Mouse (Mus musculus) WW6 (cell line): ENCODE data around the gene Nod1.
A peak's percentile ranks its signal among the peaks of the same experiment; 100 is the strongest.

Experiments
- DNase-seq: peaks from one replicate; pipeline ENCODE4 v3.0.0-alpha.2; 2013; ENCODE audit warnings: low read depth, low spot score

Nod1 gene

GRCm38 (mm10) chr6:54939631-54940030 is 32.8 kb downstream of the Nod1 start:
- no peak for DNase-seq

GRCm38 (mm10) chr6:54936496-54936895 is 35.9 kb downstream of the Nod1 start:
- DNase-seq, result no peak

- no peak for DNase-seq
Measured at GRCm38 (mm10) chr6:54934930-54935329, 37.5 kb downstream of the Nod1 start.

- DNase-seq, result no peak
Measured at GRCm38 (mm10) chr6:54934313-54934712, 38.1 kb downstream of the Nod1 start.

DNA sequence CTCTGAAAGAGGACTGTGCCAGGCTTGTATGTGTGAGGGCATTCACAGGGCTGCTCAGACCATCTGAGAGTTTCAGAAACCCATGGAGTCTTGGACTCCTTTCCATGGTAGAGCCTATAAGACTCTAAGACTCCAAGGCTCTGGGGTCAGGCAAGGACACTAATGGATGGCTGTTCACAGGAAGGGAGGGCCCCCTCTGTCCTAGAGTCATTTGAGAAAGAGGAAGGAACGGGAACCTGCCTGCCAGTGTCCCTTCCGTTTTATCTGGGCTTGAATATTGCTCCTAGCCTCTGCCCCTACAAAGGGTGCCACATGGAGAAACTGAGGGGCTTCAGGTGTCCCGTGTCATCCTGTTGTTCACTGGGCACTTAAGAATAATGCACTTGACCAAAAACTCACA is 38.5 kb downstream of the Nod1 start:
- DNase-seq, result no peak

- no peak for DNase-seq
Measured at GRCm38 (mm10) chr6:54933216-54933615, 39.2 kb downstream of the Nod1 start.

DNA sequence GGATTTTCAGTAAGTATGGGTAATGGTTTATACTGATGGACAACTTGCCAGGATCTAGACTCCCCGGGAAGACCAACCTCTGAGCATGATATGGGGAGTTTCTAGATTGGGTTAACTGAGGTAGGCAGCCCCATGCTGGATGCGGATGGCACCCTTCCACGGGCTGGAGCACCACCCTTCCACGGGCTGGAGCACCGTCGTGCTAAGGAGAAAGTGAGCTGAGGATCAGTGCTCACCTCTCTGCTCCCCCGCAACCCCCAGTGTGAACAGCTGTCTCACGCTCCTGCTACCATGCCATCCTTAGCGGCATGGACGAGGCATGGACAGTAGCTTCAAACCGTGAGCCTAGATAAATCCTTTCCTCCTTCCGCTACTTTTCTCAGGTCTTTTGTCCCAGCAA is 39.9 kb downstream of the Nod1 start:
- no peak for DNase-seq

- no peak for DNase-seq
Measured at GRCm38 (mm10) chr6:54931641-54932040, 40.8 kb downstream of the Nod1 start.

DNA sequence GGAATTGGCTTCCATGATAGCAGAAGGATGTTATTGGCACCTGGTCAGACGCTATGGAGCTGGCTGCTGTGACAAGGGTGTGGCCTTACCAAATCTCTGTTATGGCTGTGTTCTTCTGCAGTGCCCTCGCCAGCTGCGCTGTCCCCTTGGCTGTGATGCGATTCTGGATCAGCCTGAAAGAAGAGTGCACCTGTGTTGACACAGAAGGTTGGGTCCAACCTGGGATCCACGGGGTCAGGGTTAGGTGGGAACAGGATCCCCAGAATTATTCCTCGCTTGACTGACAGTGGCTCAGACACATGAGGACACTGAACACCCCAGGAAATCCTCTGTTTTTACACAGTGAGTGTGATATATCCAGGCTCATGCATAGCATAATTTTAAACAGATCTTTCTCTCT is 44.5 kb downstream of the Nod1 start:
- DNase-seq, result no peak

DNA sequence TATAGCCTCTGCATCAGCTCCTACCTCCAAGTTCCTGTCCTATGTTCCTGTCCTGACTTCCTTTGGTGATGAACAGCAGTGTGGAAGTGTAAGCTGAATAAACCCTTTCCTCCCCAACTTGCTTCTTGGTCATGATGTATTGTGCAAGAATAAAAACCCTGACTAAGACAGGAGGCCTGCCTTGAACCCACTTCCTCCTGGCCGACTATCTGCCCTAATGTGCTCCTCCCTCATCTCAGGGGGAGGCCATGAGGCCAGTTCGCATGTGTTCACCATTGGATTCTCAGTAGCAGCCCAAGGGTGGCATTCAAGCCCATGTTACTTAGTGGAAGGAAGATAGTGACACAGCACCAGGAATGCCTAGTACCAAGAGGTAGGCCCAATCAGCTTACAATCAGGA is 45.5 kb downstream of the Nod1 start:
- no peak for DNase-seq

DNA sequence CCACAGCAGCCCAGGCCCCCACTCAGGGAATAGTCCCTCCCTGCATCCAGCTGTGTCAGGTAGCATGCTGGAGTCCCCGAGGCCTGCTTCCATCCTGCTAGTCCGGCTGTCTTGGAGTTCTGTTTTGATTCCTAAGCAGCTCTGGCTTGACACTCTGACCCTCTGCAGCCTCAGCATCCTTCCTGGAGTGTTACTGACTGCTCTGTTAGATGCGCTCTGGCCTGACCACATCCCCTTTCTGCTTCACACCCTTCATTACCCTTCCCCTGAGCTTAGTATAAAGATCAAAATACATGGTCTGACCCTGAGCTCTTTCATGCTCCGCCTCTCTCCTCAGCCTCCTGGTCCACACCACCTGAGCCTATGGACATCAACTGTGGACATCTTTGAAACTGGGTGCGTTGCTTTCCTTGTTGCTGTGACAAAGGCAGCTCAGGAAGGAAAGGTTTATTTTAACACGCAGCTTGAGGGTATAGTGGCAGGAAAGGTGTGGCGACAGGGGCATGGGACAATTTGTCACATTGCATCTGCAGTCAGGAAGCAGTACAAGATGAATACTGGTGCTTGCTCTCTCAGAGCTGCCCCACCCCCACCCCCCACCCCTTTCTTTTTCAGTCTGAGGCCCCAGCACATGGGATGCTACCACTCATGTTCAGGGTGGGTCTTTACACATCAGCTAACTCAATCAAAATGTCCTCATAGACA is 46.5 kb downstream of the Nod1 start:
- no peak for DNase-seq

DNA sequence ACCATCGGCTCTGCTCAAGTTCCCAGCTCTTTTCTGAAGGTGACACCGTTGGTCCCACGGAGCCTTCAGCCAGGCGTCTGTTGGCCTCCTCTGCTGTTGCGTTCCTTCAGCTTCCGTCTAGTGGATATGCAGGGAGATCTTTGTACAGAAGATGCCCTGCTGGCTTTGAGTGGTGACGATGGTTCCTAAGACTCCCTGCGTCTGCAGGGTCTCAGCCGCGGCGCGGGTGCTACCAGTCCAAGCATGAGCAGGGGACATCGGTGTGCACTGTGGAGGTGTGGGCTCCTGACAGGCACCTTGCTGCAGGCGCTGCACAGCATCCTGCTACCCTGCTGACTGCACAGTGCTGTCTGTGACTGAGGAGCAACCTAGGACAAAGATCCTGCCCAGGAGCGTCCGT is 47.9 kb downstream of the Nod1 start:
- no peak for DNase-seq

GRCm38 (mm10) chr6:54918521-54918920 is 53.9 kb downstream of the Nod1 start:
- no peak for DNase-seq

DNA sequence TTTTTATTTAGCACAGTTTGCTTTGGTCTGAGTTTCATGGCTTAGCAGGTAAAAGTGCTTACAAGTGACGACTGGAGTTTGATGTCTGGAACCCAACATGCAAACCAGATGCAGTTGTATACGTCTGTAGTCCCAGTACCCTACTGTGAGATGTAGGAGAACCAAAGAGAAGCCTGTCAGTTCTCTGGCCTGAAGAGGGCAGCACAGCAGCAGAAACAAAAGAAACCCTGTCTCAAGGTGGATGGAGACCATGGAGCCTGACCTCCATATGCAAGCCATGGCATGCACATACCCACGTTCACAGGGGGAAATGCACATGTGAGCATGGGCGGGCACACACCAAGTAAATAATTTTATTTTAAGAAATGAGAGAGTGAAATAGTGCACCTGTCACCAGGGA is 54.9 kb downstream of the Nod1 start:
- DNase-seq, result peak; percentile 48

DNA sequence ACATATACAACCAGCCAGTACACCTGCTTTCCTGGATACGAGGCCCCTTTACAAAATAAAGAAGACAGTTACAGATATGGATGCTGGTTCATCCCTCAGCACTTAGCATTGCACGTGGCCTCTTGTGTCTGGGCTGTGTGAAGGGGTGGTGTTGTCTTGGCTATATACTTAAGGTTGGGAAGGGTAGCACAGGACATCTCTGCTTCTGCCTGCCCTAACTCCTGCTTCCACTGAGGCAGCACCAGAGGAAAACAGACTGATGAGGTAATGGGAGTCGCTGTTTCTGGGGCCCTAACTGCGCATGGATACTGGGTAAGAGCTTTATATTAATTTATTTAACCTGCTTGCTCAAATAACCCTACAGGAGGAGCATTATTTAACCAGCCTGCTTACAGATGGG is 55.5 kb downstream of the Nod1 start:
- no peak for DNase-seq

- no peak for DNase-seq
Measured at GRCm38 (mm10) chr6:54916163-54916562, 56.2 kb downstream of the Nod1 start.

GRCm38 (mm10) chr6:54914977-54915376 is 57.4 kb downstream of the Nod1 start:
- no peak for DNase-seq

DNA sequence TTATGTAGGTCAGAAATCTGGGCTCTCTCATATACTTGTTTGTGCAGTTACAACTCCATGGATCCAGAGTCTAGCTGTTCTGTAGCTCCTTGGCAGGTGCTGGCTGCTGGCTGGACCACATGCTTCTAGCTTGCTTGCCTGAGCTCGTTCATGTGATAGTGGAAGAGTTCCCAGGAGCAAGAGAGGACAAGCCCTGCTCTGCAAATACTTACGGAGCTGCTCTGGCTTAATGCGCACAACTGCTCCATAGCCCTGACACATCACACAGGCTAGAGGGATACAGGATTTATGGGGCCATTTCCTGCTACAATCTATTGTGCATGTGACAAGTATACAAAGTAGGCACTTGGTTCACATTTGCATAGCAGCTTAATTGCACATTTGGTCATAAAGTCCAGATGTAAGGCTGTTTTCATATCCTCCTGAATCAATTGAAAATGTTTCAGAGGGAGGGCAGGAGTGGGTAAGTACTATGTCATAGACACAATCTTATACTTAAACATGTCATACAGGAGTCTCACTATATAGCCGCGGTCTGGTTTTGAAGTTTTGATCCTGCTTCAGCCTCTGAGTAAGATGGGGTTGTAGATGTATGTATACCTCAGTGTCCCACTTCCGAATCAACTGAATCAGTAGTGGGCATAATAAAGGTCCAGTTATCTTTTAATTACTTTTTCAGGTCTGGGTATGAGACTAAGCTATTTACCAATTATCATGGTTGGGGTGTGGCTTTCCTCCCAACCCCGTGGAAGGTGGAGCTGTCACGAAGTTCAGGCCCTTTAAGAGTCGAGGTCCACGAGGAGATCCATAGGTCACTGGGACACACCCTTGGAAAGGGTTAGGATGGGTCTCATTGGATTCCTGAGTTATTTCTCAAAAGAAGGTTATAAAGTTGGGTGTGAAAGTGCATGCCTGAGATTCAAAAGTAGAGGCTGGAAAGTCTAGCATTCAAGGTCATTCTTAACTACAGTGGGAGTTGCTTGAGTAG is 66.1 kb downstream of the Nod1 start:
- DNase-seq, result no peak

- DNase-seq, result no peak
Measured at GRCm38 (mm10) chr6:54902547-54902946, 69.9 kb downstream of the Nod1 start.

- DNase-seq, result no peak
Measured at GRCm38 (mm10) chr6:54900256-54900655, 72.2 kb downstream of the Nod1 start.

- no peak for DNase-seq
Measured at GRCm38 (mm10) chr6:54891384-54891783, 81.0 kb downstream of the Nod1 start.

DNA sequence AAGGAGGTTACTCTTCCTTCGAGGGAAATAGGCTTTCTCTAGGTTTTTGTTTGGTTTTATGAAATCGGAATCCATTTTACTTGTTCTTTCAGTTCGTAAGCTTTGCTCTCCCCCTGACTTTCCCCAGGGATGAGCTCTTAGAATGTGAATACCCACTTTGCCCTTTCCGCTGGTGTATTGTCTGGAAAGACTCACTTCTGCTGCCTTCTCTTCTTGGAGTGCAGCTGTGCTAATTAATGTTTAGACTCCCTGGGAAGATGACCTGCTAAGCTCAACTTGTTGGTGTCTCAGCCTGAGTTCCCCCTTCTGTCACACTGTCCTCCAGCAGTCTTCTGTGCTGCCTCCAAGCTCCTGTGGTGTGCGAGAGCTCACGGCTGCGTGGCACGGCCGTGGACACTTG is 82.2 kb downstream of the Nod1 start:
- DNase-seq, result no peak

DNA sequence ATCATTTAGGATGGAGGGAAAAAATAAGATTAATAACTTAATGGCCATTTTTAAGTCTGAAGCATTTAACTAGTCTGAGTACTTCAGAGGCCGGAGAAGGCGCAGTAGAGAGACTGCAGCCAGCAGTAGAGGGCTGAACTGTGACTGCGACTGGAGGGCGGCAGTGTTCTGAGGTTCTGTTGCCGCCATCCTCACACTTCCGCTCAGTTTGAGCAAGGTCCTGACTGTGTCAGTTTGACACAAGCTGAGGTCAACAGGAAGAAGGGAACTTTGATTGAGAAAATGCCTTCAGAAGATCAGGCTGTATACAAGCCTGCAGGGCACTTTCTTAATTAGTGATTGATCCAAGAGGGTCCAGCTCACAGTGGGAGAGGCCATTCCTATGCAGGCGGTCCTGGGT is 86.2 kb downstream of the Nod1 start:
- no peak for DNase-seq
